Mouse (Mus musculus) testis, adult 2 months (tissue): ENCODE measurements around the gene Osm. TPM values are rescaled to one million over a fixed set of nuclear protein-coding genes. Genes with fewer than 3 reads are reported as not detected.

Experiments
- H3K27ac ChIP-seq: fragments of 200-500 bp; 2 replicates; pipeline ENCODE4 v1.5.1; 2012; ENCODE audit warnings: low read depth, low read length; ENCODE audit not compliant: control insufficient read depth, insufficient read depth
- H3K27me3 ChIP-seq: fragments of 200-500 bp; 2 replicates; pipeline ENCODE4 v1.6.1; 2012; ENCODE audit warnings: mild to moderate bottlenecking, low read length, moderate library complexity; ENCODE audit not compliant: control insufficient read depth, insufficient read depth
- H3K36me3 ChIP-seq: fragments of 200-500 bp; 2 replicates; pipeline ENCODE4 v1.6.1; 2012; ENCODE audit warnings: mild to moderate bottlenecking, low read length; ENCODE audit not compliant: control insufficient read depth, insufficient read depth
- H3K4me1 ChIP-seq: fragments of 200-500 bp; 2 replicates; pipeline ENCODE4 v1.6.1; 2012; ENCODE audit warnings: low read length; ENCODE audit not compliant: control insufficient read depth, insufficient read depth
- H3K4me3 ChIP-seq: fragments of 200-500 bp; 2 replicates; pipeline ENCODE4 v1.5.1; 2012; ENCODE audit warnings: low read depth, mild to moderate bottlenecking, low read length, moderate library complexity, mixed read lengths; ENCODE audit not compliant: control insufficient read depth
- CTCF ChIP-seq: fragments of 200-500 bp; IDR thresholded peaks from 2 replicates; pipeline ENCODE4 v1.5.1; 2012; ENCODE audit warnings: low read depth, mild to moderate bottlenecking, inconsistent platforms, low read length, moderate library complexity; ENCODE audit not compliant: control insufficient read depth, insufficient read depth, insufficient replicate concordance
- POLR2A ChIP-seq: fragments of 200-500 bp; IDR thresholded peaks from 2 replicates; pipeline ENCODE4 v1.6.1; 2012; ENCODE audit warnings: low read depth, mild to moderate bottlenecking, inconsistent platforms, low read length, moderate library complexity; ENCODE audit not compliant: control insufficient read depth
- polyA plus RNA-seq: library from polyadenylated mRNA; depleted of rRNA; stranded (reverse); fragments of >200 nt; gene quantifications from 2 replicates; pipeline ENCODE4 v1.2.3, GENCODE M21; 2012; rRNA removed

Osm gene
- not detected in 2 replicates for polyA plus RNA-seq

DNA sequence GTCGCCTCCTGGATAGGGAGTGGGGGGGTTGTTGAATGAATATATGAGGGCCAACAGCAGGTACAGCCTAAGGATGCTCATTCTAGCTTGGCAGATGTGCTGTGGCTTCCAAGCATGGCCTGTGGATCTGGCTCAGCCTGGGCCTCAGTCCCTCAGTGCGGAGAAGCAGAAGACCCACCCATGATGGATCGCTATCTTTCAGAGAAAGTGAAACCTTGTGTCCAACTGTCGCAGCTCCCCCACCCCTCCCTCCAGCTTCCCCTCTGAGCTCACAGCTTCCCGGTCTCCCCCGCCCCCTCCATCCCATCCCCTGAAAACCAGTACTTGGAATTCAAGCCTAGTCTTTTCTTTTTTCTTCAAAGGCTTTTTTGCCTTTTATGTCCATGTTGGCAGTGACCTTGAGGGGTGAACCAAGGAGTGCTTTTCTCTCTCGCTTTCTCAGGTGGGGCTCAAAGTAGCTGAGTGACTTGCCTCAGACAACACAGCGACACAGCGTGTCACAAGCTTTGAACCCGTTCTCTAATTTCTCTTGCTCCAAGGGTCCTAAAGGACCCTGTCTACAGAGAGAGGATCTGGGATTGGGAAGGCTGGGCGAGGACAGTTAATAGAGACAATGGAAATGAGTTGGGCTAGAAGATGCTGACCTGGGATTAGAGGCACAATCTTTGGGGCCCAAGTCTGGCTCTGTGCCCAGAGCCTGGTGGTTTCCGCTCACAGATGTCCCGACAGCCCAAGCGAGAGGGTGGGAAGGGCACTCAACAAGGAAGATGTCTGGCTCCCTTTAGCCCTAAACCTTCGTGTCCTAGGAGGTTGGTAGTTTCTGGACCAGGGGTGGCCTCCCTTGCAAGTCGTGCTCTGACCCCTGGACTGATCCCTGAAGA lies at the start of gene Osm:
Gene Osm, plus strand, starts transcription at position 756 of the 881 bp plus-strand sequence.
- H3K36me3 ChIP-seq, result no peaks in the 10 kb centered on the region
- no peak for TF ChIP-seq POLR2A
- no peak for TF ChIP-seq CTCF
- H3K27ac ChIP-seq, result no peak within 1 kb of the TSS
- H3K4me3 ChIP-seq, result no peak within 1 kb of the TSS; the same call in 1 of the 2 replicates
- no peaks in the 10 kb centered on the region for H3K27me3 ChIP-seq
- peaks cover 6% of the 10 kb centered on the region for H3K4me1 ChIP-seq

DNA sequence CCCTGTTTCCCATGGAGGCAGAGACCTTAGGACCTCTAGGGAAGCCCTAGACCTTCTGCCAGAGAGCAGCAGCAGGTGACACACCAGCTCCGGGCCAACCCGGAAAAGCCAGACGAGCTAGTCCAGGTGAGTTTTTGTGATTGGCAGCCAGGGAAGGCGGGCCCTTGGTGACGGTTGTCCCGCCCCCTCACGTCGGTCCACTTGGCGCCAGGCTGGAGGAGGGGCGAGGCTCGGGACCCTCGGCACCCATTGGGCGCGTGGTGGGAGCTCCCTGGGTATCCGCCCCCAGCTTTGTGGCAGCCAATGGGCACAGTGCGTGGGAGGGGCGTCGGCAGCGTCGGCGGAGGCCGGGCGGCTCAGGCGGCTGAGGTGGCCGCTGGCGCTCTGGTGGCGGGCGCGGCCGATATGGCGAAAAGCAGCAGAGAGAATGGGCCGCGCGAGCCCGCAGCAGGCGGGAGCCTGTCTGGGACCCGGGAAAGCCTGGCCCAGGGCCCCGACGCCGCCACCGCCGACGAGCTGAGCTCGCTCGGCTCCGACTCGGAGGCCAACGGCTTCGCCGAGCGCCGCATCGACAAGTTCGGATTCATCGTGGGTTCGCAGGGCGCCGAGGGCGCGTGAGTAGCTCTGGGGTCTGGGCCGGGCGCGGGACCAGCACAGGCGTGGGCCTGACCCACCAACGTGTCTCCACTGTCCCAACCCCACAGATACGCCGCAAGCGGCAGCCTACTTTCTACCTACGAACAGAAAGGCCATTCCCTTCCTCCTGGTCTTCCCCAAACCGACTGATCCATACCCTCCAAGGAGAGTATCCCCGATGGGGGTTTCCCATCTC lies 49.5 kb upstream of the Osm start, which contains the start of gene Tbc1d10a:
Gene Tbc1d10a, plus strand, starts transcription at position 304 of the 832 bp plus-strand sequence.
- Histone ChIP-seq H3K27me3 (no peaks in the 10 kb centered on the region), H3K27ac (peak within 1 kb of the TSS; percentile 95), H3K36me3 (no peaks in the 10 kb centered on the region; the same call in none of the 2 replicates), H3K4me3 (peak within 1 kb of the TSS; percentile 90), H3K4me1 (peaks cover 15% of the 10 kb centered on the region)
- TF ChIP-seq CTCF (no peak), POLR2A (peak; percentile 90)

DNA sequence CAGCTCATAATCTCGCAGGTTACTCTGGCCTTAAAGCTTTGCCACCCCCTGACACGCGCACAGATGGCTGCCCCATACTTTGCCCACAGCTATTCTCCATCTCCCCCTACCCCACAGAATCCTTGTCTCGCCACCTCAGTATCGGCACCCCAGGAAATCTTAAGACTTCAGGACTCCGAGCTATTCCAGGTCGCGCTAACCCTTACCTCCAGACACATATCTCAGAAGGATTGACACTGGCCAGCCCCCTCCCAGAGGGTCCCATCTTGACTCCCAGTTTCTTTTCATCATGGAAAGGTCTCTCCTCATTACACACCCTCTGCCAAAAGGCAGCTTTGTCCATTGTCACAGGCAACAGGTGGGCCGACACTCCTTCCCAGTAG lies 48.9 kb upstream of the Osm start:
- peak overlapping the region; percentile 90 for H3K4me3 ChIP-seq
- H3K27me3 ChIP-seq, result no peaks in the 10 kb centered on the region
- peaks cover 2% of the 10 kb centered on the region for H3K36me3 ChIP-seq
- TF ChIP-seq CTCF, result no peak
- TF ChIP-seq POLR2A, result no peak
- peak overlapping the region; percentile 95 for H3K27ac ChIP-seq
- peaks cover 15% of the 10 kb centered on the region for H3K4me1 ChIP-seq

DNA sequence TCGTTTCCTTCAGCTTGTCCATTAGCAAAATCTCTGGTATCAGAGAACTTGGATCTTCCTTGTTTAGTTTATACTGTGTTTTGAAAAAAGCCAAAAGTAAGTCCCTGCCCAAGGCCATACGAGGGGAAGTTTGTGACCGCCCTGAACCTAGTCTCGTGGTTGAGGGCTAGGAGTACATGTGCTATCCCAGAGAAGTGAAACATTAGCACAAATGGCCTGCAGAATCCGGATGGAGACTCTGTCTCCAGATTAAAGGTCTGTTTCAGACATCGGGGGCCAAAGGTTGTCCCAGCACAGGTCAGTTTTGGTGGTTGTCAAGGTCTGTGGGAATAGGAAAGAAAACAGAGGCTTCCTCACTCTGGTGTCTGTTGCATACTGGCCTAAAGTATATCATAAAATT lies 47.0 kb upstream of the Osm start:
- peaks cover 15% of the 10 kb centered on the region for H3K4me1 ChIP-seq
- no peak for TF ChIP-seq POLR2A
- TF ChIP-seq CTCF, result no peak
- H3K27ac ChIP-seq, result no peak overlapping the region
- H3K4me3 ChIP-seq, result no peak overlapping the region
- 0 out of 2 replicates have a peak, but pooled peaks cover 2% of the 10 kb centered on the region for H3K36me3 ChIP-seq
- H3K27me3 ChIP-seq, result no peaks in the 10 kb centered on the region

DNA sequence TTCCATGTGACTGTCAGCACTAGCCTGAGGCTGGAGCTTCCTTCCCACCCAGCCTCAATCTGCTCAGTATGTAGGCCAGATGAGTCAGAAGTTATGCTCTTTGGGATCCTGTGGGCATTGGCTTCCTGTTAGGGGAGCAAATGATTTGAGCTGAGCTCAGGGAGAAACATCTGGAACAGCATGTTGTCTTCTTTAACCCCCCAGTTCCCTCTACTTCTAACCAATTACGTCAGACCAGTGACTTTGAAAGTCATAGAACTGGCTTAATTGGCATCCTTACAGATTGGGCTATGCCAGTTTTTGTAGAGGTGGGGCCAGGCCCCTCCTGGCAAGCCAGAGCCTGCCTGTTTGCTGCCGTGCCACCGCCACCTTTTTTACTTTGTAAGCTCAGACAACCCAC lies 45.5 kb upstream of the Osm start:
- 0 out of 2 replicates have a peak, but pooled peaks cover 2% of the 10 kb centered on the region for H3K36me3 ChIP-seq
- no peaks in the 10 kb centered on the region for H3K27me3 ChIP-seq
- peaks cover 15% of the 10 kb centered on the region for H3K4me1 ChIP-seq
- H3K4me3 ChIP-seq, result no peak overlapping the region
- TF ChIP-seq CTCF, result no peak
- TF ChIP-seq POLR2A, result no peak
- 0 out of 2 replicates have a peak overlapping the region, but pooled peaks have one; percentile 9 for H3K27ac ChIP-seq

DNA sequence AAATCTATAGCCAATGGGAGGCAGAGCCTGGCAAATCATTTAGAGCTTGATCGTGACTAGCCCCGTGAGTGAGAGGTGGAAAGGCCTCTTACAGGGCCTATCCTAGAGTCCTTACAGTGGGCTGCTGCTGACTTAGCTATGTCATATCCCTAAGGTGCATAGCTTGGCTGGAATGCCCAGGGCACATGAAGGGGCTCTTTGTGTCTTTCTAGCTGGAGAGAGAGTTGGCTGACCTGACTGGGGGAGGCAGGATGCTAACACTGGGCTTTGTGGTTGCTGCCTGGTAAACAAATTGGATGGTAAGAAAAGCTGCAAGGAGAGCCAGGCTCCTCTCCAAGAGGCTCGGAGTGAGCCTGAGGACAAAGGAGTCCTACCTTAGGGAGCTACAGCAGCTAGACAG lies 43.5 kb upstream of the Osm start:
- Histone ChIP-seq H3K4me1 (peaks cover 10% of the 10 kb centered on the region), H3K36me3 (0 out of 2 replicates have a peak, but pooled peaks cover 2% of the 10 kb centered on the region), H3K27ac (no peak overlapping the region), H3K27me3 (no peaks in the 10 kb centered on the region), H3K4me3 (no peak overlapping the region)
- TF ChIP-seq POLR2A (no peak), CTCF (no peak)

DNA sequence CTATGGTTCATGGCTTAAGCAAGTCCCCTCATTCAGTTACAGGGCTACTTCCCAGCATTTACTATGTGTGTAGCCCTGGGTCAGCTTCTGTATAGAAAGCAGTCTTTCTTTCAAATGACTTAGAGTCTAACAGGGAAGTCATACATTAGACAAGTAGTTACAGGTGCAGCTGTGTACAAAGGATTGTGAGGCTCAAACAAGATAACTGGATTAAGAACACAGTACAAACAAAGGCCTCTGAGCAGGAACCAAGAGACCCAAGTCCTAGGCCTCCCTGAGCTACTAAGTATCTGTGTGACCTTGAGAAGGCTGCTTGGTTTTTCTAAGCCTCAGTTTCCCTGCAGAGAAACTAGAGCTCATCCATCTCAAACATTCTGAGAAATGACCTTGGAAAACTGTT lies 42.8 kb upstream of the Osm start:
- H3K27ac ChIP-seq, result no peak overlapping the region
- H3K27me3 ChIP-seq, result no peaks in the 10 kb centered on the region
- no peak for TF ChIP-seq CTCF
- TF ChIP-seq POLR2A, result no peak
- peaks cover 4% of the 10 kb centered on the region for H3K4me1 ChIP-seq
- H3K4me3 ChIP-seq, result no peak overlapping the region
- H3K36me3 ChIP-seq, result 0 out of 2 replicates have a peak, but pooled peaks cover 2% of the 10 kb centered on the region
